Comparison of ENCODE assay signal across 9 mouse cellular contexts in the genomic region with DNA sequence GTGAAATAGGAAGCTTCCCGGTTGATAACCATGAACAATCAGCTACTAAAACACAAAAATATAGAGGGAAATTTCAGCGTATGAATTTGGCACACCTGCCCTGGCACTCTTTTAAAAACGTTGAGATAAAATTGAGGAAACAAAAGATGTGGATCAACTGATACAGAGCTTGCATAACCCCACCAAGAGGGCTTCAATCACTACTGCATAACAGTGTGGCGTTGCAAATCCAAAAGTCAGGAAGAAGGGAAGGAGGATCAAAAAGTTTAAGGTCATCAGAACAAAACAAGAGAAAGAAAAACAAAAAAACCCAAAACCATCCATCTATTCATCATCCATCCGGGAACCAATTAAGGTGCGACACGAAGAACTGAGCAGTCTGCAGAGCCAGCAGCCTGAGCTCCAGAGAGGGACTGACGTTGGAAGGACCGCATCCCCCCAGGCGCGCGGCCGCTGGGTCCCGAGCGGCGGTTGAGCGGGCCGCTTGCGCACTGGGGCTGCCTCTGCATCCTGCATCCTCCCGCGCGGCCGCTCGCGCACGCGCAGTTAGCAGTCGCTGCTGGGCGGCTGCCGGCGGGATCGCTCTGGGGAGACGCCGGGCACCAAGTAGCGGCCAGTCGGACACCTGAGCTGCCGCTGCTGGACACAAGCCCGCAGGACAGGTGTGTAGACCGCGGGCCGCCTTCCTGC. TPM values are rescaled to one million over a fixed set of nuclear protein-coding genes. Genes with fewer than 3 reads are reported as not detected.
DNase-seq lines count a peak whose midpoint lies in the region; ATAC-seq and TF ChIP-seq lines count a peak whose summit lies in the region.
"Had no signal": no experiment of that assay in that cellular context is flagged by ENCODE, and none has a peak within 500 bp of the region (broad histone marks: within the 10 kb centered on the region; RNA-seq: fewer than 3 reads in every experiment).

TSS of gene Clgn (plus strand) at position 552 of the 690 bp plus-strand sequence.

- WGBS in kidney, embryonic 15.5 days, result 4% methylated on average over 41 of the region's 41 CpGs
- WGBS in limb, embryonic 13.5 days, result 4% methylated on average over 41 of the region's 41 CpGs
- WGBS in midbrain, postnatal 0 days, result 5% methylated on average over 39 of the region's 41 CpGs

- H3K9ac ChIP-seq in kidney, embryonic 15.5 days, result peak within 1 kb of the TSS; percentile 35; the same call in 1 of the 2 replicates
- peak within 1 kb of the TSS; percentile 67 for H3K9ac ChIP-seq in limb, embryonic 13.5 days
- H3K9ac ChIP-seq in midbrain, postnatal 0 days (replicated peaks; ENCODE audit: low read length, poor library complexity, severe bottlenecking), result peak within 1 kb of the TSS; percentile 80

- H3K4me2 ChIP-seq in kidney, embryonic 15.5 days, result peak within 1 kb of the TSS; percentile 83
- peak within 1 kb of the TSS; percentile 76 for H3K4me2 ChIP-seq in limb, embryonic 13.5 days (replicated peaks)
- peak within 1 kb of the TSS; percentile 87 for H3K4me2 ChIP-seq in midbrain, postnatal 0 days (ENCODE audit: low read depth, low read length, poor library complexity, severe bottlenecking)

- peaks cover 10% of the 10 kb centered on the region for H3K4me1 ChIP-seq in megakaryocyte, embryonic 14.5 days
- H3K4me1 ChIP-seq in kidney, embryonic 15.5 days, result peaks cover 9% of the 10 kb centered on the region
- H3K4me1 ChIP-seq in limb, embryonic 13.5 days, result peaks cover 6% of the 10 kb centered on the region; the same call in 1 of the 2 replicates
- peaks cover 4% of the 10 kb centered on the region; the same call in 1 of the 2 replicates for H3K4me1 ChIP-seq in midbrain, postnatal 0 days (ENCODE audit: insufficient read depth, low read length)

- H3K9me3 ChIP-seq in megakaryocyte, embryonic 14.5 days, result peaks cover 24% of the 10 kb centered on the region
- no peaks in the 10 kb centered on the region for H3K9me3 ChIP-seq in kidney, embryonic 15.5 days (replicated peaks)
- H3K9me3 ChIP-seq in limb, embryonic 13.5 days, result no peaks in the 10 kb centered on the region; the same call in 1 of the 2 replicates
- no peaks in the 10 kb centered on the region for H3K9me3 ChIP-seq in midbrain, postnatal 0 days (ENCODE audit: low read length)

- H3K27me3 ChIP-seq in megakaryocyte, embryonic 14.5 days (replicated peaks), result peaks cover 56% of the 10 kb centered on the region
- H3K27me3 ChIP-seq in kidney, embryonic 15.5 days, result peaks cover 33% of the 10 kb centered on the region
- peaks cover 28% of the 10 kb centered on the region for H3K27me3 ChIP-seq in limb, embryonic 13.5 days
- H3K27me3 ChIP-seq in midbrain, postnatal 0 days (ENCODE audit: insufficient read depth, low read length), result no peaks in the 10 kb centered on the region

- no peak for ATAC-seq in megakaryocyte, adult 5-6 weeks (ENCODE audit: poor library complexity, severe bottlenecking)
- peak; percentile 89 for ATAC-seq in kidney, embryonic 15.5 days (replicated peaks; ENCODE audit: low FRiP score)
- peak; percentile 75 for ATAC-seq in limb, embryonic 13.5 days (ENCODE audit: low FRiP score, low read depth)
- ATAC-seq in midbrain, postnatal 0 days (ENCODE audit: low FRiP score), result peak; percentile 82; the same call in 1 of the 2 replicates
- ATAC-seq: Patski had no signal

- H3K36me3 ChIP-seq in megakaryocyte, embryonic 14.5 days (replicated peaks; ENCODE audit: low read length), result no peaks in the 10 kb centered on the region
- H3K36me3 ChIP-seq in kidney, embryonic 15.5 days, result no peaks in the 10 kb centered on the region
- no peaks in the 10 kb centered on the region for H3K36me3 ChIP-seq in limb, embryonic 13.5 days
- no peaks in the 10 kb centered on the region for H3K36me3 ChIP-seq in midbrain, postnatal 0 days (ENCODE audit: insufficient read depth, low read length)

- peak within 1 kb of the TSS; percentile 87 for H3K4me3 ChIP-seq in megakaryocyte, embryonic 14.5 days (replicated peaks)
- H3K4me3 ChIP-seq in kidney, embryonic 15.5 days (replicated peaks), result peak within 1 kb of the TSS; percentile 48
- peak within 1 kb of the TSS; percentile 49 for H3K4me3 ChIP-seq in limb, embryonic 13.5 days
- peak within 1 kb of the TSS; percentile 85 for H3K4me3 ChIP-seq in midbrain, postnatal 0 days (ENCODE audit: low read depth, low read length)

- peak; percentile 43 to 65 for DNase-seq in cerebellum, postnatal 4 days (ENCODE audit: low spot score in 2 of 2)
- peak; percentile 77 to 78 for DNase-seq in frontal cortex, postnatal 36 days (ENCODE audit: low spot score in 2 of 2)
- DNase-seq in midbrain, postnatal 0 days (ENCODE audit: low spot score), result peak; percentile 72
- peak; percentile 29 for DNase-seq in telencephalon, adult 2 months (ENCODE audit: low read depth, low spot score)

- no peak for TF ChIP-seq CTCF in midbrain, postnatal 0 days (IDR thresholded peaks at IDR 0.05)

- H3K27ac ChIP-seq in kidney, embryonic 15.5 days, result no peak within 1 kb of the TSS
- no peak within 1 kb of the TSS for H3K27ac ChIP-seq in limb, embryonic 13.5 days
- H3K27ac ChIP-seq in midbrain, postnatal 0 days (ENCODE audit: low read depth, low read length), result 0 out of 2 replicates have a peak within 1 kb of the TSS, but pooled peaks have one; percentile 12

RNA-seq across cellular contexts. Expression of gene Clgn, which starts in this region (rescaled TPM):
- not detected in 2 replicates for polyA plus RNA-seq in megakaryocyte, embryonic 14.5 days (2012; ENCODE audit: insufficient read depth, low replicate concordance)
- total RNA-seq in megakaryocyte, adult 5-6 weeks (2015), result 0.14 TPM in 1 of 2 replicates, not detected in the other
- not detected in 2 replicates for total RNA-seq in megakaryocyte, adult 5-6 weeks (2017)
- 0.25 and 0.26 TPM in 2 replicates for polyA plus RNA-seq in kidney, embryonic 15.5 days (2015; fragmentation: Nextera tagmentation; extraction: Ambion mirVana)
- 1.5 and 1.7 TPM in 2 replicates for polyA plus RNA-seq in limb, embryonic 13.5 days (2015; fragmentation: Nextera tagmentation; extraction: Ambion mirVana)
- total RNA-seq in midbrain, postnatal 0 days (2014; rRNA removed), result 5.6 and 7.4 TPM in 2 replicates
- polyA plus RNA-seq in midbrain, postnatal 0 days (2015; fragmentation: Nextera tagmentation; extraction: Ambion mirVana), result 11.4 and 11.6 TPM in 2 replicates
- polyA plus RNA-seq: Patski had no signal

Comparison
In these comparisons a context has a peak if more than half of its experiments do, and no peak if none do; other contexts are left out.
1. Peak in ATAC-seq, H3K4me3 ChIP-seq, H3K9ac ChIP-seq and H3K4me2 ChIP-seq in kidney, embryonic 15.5 days; RNA of the gene not detected or under 1 TPM.